Mouse (Mus musculus) lung, adult 18-20 months (tissue): ENCODE measurements around the gene Rpl27.
"Not testable (repeated sequence)": the region's sequence is repeated elsewhere in the genome, so short reads cannot be mapped to it uniquely, and the experiment has no call there.

Experiments used
- DNase-seq, 2 experiments: peaks; one replicate each; pipeline ENCODE4 v3.0.0; 2022; ENCODE audit warnings: mixed read lengths in 2 of 2

Gene Rpl27

GRCm38 (mm10) chr11:101468731-101469130 is 26.6 kb downstream of the Rpl27 start:
- DNase-seq: no peak

GRCm38 (mm10) chr11:101469155-101469554 is 27.1 kb downstream of the Rpl27 start:
- no peak for DNase-seq

- DNase-seq: no peak
These were observed 28.1 kb downstream of the Rpl27 start for GRCm38 (mm10) chr11:101470206-101470605.

- no peak for DNase-seq
These were observed 29.8 kb downstream of the Rpl27 start for GRCm38 (mm10) chr11:101471926-101472325.

- DNase-seq: no peak
These were observed 30.2 kb downstream of the Rpl27 start for GRCm38 (mm10) chr11:101472336-101472735.

- DNase-seq: not testable (repeated sequence)
These were observed 31.6 kb downstream of the Rpl27 start for GRCm38 (mm10) chr11:101473686-101474085.

GRCm38 (mm10) chr11:101474298-101474697 is 32.2 kb downstream of the Rpl27 start:
- peak; percentile 22 to 53 for DNase-seq

- DNase-seq: not testable (repeated sequence)
These were observed 34.3 kb downstream of the Rpl27 start for GRCm38 (mm10) chr11:101476361-101476760.

GRCm38 (mm10) chr11:101477194-101477551 is 35.1 kb downstream of the Rpl27 start:
- no peak for DNase-seq

- no peak for DNase-seq
These were observed 35.6 kb downstream of the Rpl27 start for GRCm38 (mm10) chr11:101477552-101478211.

GRCm38 (mm10) chr11:101479171-101479635 is 37.1 kb downstream of the Rpl27 start:
- DNase-seq: no peak

- DNase-seq: no peak
These were observed 38.8 kb downstream of the Rpl27 start for GRCm38 (mm10) chr11:101480912-101481311.

- no peak for DNase-seq
These were observed 41.7 kb downstream of the Rpl27 start for GRCm38 (mm10) chr11:101483804-101484203.

- no peak for DNase-seq
These were observed 42.1 kb downstream of the Rpl27 start for GRCm38 (mm10) chr11:101484245-101484644.

GRCm38 (mm10) chr11:101484814-101485213 is 42.7 kb downstream of the Rpl27 start:
- DNase-seq: no peak

GRCm38 (mm10) chr11:101485509-101486028 is 43.5 kb downstream of the Rpl27 start:
- no peak for DNase-seq

- DNase-seq: no peak
These were observed 44.0 kb downstream of the Rpl27 start for GRCm38 (mm10) chr11:101486126-101486525.
